Mouse (Mus musculus): Measurements from ENCODE around the gene Ptch1. TPM values are rescaled to one million over a fixed set of nuclear protein-coding genes. Genes with fewer than 3 reads are reported as not detected.

The Ptch1 gene
- polyA plus RNA-seq, 1 experiment: 63.6 TPM

DNA sequence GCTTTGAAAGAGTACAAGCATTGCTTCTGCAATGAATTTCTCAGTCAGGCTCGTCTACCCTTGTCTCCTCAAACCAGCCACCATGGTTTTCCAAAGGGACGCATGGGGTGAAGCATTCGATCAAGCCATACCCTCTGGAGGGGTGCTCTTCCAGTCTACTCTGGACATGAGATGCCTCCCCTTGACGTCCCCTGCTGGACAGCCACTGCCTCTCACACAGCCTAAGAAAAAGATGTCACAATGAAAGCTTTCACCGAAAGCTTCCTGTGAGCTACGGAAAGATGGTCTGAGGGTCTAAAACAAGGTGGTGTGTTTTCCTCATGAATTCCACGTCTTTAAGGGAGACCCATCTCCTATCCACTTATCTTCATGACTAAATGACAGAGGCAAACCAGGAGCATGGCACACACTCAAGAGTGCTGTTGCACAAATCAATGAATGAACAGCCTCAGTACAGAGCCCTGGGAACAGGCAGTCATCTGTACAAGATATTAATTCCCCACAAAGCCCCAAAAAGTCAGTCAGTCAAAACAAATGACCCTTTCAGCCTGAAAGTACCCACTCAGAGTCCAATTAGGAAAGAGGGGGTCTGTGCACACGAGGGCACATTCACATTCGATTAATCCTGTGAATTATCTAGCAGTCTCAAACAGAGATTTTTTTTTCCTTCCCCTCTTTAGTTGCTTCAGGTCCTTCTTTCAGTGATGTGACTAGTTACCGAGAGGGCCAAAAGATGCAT, 21.7 kb downstream of the Ptch1 start:
- Histone ChIP-seq H3K4me1 (ENCODE audit: control insufficient read depth, insufficient read depth, low read length) (peaks cover 50% of the 10 kb centered on the region), H3K27ac (ENCODE audit: insufficient read depth, low read length) (peak overlapping the region; percentile 41; the same call in 1 of the 2 replicates), H3K27me3 (ENCODE audit: control insufficient read depth, insufficient read depth, low read length) (no peaks in the 10 kb centered on the region), H3K4me3 (replicated peaks; ENCODE audit: insufficient read depth, low read depth, low read length) (peak overlapping the region; percentile 16)
- 16% methylated on average over 10 of the region's 10 CpGs for whole genome bisulfite sequencing
- DNase-seq: peak; percentile 34
- TF ChIP-seq CTCF (IDR thresholded peaks at IDR 0.05; ENCODE audit: borderline replicate concordance, insufficient read depth, low read depth, low read length): no peak
- TF ChIP-seq POLR2A (IDR thresholded peaks at IDR 0.05; ENCODE audit: borderline replicate concordance, insufficient read depth, low read length): no peak

DNA sequence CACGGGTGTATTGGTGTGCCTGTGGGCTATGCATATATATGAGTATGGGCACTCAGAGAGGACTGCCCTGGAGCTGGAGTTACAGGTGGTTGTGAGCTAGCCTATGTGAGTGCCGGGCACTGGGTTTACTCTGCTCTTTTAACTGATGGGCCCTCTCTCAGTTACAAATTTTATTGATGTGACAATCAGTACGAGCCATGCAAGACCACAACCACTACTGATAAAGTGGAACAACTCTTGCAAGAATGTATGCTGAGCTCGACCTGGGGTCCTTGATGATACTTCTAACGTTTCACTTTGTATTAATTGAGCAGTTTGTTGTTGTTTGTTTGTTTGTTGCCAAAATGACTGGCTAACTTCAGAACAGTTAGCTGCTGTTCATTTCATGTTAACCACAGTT, 23.0 kb downstream of the Ptch1 start:
- Histone ChIP-seq H3K27me3 (ENCODE audit: control insufficient read depth, insufficient read depth, low read length) (no peaks in the 10 kb centered on the region), H3K4me1 (ENCODE audit: control insufficient read depth, insufficient read depth, low read length) (peaks cover 47% of the 10 kb centered on the region), H3K4me3 (replicated peaks; ENCODE audit: insufficient read depth, low read depth, low read length) (no peak overlapping the region), H3K27ac (ENCODE audit: insufficient read depth, low read length) (no peak overlapping the region)
- TF ChIP-seq CTCF (IDR thresholded peaks at IDR 0.05; ENCODE audit: borderline replicate concordance, insufficient read depth, low read depth, low read length) (no peak), POLR2A (IDR thresholded peaks at IDR 0.05; ENCODE audit: borderline replicate concordance, insufficient read depth, low read length) (no peak)
- DNase-seq: no peak
- WGBS: 57% methylated on average over 5 of the region's 5 CpGs

DNA sequence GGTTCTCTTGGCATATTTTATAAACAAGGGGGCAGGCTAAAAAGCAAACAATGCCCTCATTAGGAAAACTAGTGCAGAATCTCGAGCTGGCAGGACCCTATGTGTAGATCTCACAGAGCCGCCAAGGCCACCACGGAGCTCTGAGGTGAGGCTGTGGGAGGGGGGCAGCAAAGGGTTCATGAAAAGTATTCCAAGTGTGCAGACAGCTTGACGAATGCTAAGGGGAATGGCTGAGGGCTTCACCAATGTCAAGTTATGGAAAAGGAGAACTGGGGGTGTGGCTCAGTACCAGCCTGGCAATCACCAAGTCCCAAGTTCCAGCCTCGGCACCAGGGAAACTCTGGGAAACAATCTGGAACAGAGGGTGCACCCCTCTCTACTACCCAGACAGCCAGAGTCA, 24.2 kb downstream of the Ptch1 start:
- no peak overlapping the region for H3K4me3 ChIP-seq (replicated peaks; ENCODE audit: insufficient read depth, low read depth, low read length)
- DNase-seq: peak; percentile 44 to 59
- H3K4me1 ChIP-seq (ENCODE audit: control insufficient read depth, insufficient read depth, low read length): peaks cover 41% of the 10 kb centered on the region
- peak overlapping the region; percentile 77 for H3K27ac ChIP-seq (ENCODE audit: insufficient read depth, low read length)
- no peaks in the 10 kb centered on the region for H3K27me3 ChIP-seq (ENCODE audit: control insufficient read depth, insufficient read depth, low read length)
- TF ChIP-seq CTCF (IDR thresholded peaks at IDR 0.05; ENCODE audit: borderline replicate concordance, insufficient read depth, low read depth, low read length) (no peak), POLR2A (IDR thresholded peaks at IDR 0.05; ENCODE audit: borderline replicate concordance, insufficient read depth, low read length) (no peak)
- 9% methylated on average over 5 of the region's 5 CpGs for WGBS

GRCm38 (mm10) chr13:63548571-63548970, 24.8 kb downstream of the Ptch1 start:
- 3% methylated on average over 4 of the region's 4 CpGs for WGBS
- TF ChIP-seq POLR2A (IDR thresholded peaks at IDR 0.05; ENCODE audit: borderline replicate concordance, insufficient read depth, low read length) (no peak), CTCF (IDR thresholded peaks at IDR 0.05; ENCODE audit: borderline replicate concordance, insufficient read depth, low read depth, low read length) (no peak)
- peaks cover 40% of the 10 kb centered on the region for H3K4me1 ChIP-seq (ENCODE audit: control insufficient read depth, insufficient read depth, low read length)
- H3K27ac ChIP-seq (ENCODE audit: insufficient read depth, low read length): peak overlapping the region; percentile 77; the same call in 1 of the 2 replicates
- H3K27me3 ChIP-seq (ENCODE audit: control insufficient read depth, insufficient read depth, low read length): no peaks in the 10 kb centered on the region
- DNase-seq: peak; percentile 96 to 99
- peak overlapping the region; percentile 27 for H3K4me3 ChIP-seq (replicated peaks; ENCODE audit: insufficient read depth, low read depth, low read length)

- Histone ChIP-seq H3K27ac (ENCODE audit: insufficient read depth, low read length) (no peak overlapping the region), H3K27me3 (ENCODE audit: control insufficient read depth, insufficient read depth, low read length) (no peaks in the 10 kb centered on the region), H3K4me3 (replicated peaks; ENCODE audit: insufficient read depth, low read depth, low read length) (no peak overlapping the region), H3K4me1 (ENCODE audit: control insufficient read depth, insufficient read depth, low read length) (peaks cover 25% of the 10 kb centered on the region)
- 54% methylated on average over 7 of the region's 7 CpGs for WGBS
- no peak for TF ChIP-seq CTCF (IDR thresholded peaks at IDR 0.05; ENCODE audit: borderline replicate concordance, insufficient read depth, low read depth, low read length)
- no peak for TF ChIP-seq POLR2A (IDR thresholded peaks at IDR 0.05; ENCODE audit: borderline replicate concordance, insufficient read depth, low read length)
- no peak for DNase-seq
Measured at GRCm38 (mm10) chr13:63545291-63545690, 28.1 kb downstream of the Ptch1 start.

- Histone ChIP-seq H3K27me3 (ENCODE audit: control insufficient read depth, insufficient read depth, low read length) (no peaks in the 10 kb centered on the region), H3K27ac (ENCODE audit: insufficient read depth, low read length) (no peak overlapping the region)
- 60% methylated on average over 5 of the region's 5 CpGs for WGBS
Measured at GRCm38 (mm10) chr13:63544967-63545253, 28.5 kb downstream of the Ptch1 start.

DNA sequence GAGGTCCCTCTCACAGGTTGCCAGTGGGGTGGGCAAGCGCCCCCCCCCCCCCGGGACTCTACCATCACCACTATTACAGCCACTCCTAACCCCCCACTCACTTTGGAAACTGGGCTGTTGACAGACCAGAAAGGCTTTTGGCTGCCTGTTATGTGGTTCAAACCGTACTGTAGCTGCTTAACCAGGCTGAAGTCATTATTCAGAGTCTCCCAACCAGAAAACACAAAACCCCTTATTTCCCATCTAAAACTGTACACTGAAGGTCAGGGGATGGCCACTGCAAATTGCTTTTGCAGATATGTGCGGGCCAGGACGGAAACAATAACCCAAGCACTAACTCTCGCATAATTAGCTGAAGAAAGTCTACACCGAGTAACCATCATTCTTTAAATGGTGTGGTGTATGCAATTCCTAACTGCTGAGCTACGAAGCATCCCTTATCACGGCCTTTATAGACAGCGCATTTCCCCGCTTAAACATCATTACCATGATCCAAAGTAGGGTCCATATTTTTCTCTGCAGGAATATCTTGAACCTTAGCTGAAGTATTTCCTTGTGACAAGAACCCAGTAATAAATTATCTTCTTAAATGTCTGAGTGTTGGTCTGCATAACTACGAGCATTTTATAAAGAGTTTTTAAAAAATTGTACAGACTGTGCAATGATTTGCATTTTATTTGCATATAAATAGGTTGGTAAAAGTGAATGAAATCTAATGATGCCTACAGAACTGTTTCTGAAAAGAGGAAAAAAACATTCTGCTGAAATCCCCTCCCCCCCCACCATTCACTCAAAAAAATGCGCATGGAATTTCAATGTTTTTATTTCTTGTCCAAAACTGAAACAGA, 29.1 kb downstream of the Ptch1 start:
- Histone ChIP-seq H3K27me3 (ENCODE audit: control insufficient read depth, insufficient read depth, low read length) (no peaks in the 10 kb centered on the region), H3K4me3 (replicated peaks; ENCODE audit: insufficient read depth, low read depth, low read length) (no peak overlapping the region), H3K4me1 (ENCODE audit: control insufficient read depth, insufficient read depth, low read length) (peaks cover 24% of the 10 kb centered on the region), H3K27ac (ENCODE audit: insufficient read depth, low read length) (no peak overlapping the region)
- DNase-seq: no peak
- WGBS: 70% methylated on average over 13 of the region's 13 CpGs
- TF ChIP-seq CTCF (IDR thresholded peaks at IDR 0.05; ENCODE audit: borderline replicate concordance, insufficient read depth, low read depth, low read length): no peak
- TF ChIP-seq POLR2A (IDR thresholded peaks at IDR 0.05; ENCODE audit: borderline replicate concordance, insufficient read depth, low read length): no peak

More at GRCm38 (mm10) chr13:63544967-63545253, 28.5 kb downstream of the Ptch1 start:
- no peak overlapping the region for H3K4me3 ChIP-seq (replicated peaks; ENCODE audit: insufficient read depth, low read depth, low read length)
- peaks cover 23% of the 10 kb centered on the region for H3K4me1 ChIP-seq (ENCODE audit: control insufficient read depth, insufficient read depth, low read length)
- no peak for DNase-seq
- TF ChIP-seq CTCF (IDR thresholded peaks at IDR 0.05; ENCODE audit: borderline replicate concordance, insufficient read depth, low read depth, low read length) (no peak), POLR2A (IDR thresholded peaks at IDR 0.05; ENCODE audit: borderline replicate concordance, insufficient read depth, low read length) (no peak)
